Mouse (Mus musculus) heart, embryonic 13.5 days (tissue): Measurements from ENCODE around the gene Tmem102. TPM values are rescaled to one million over a fixed set of nuclear protein-coding genes. Genes with fewer than 3 reads are reported as not detected.
A peak's percentile ranks its signal among the peaks of the same experiment; 100 is the strongest.

Experiments used
- ATAC-seq: fragments of 200-750 bp; cut with Nextera tagmentation; 2 replicates; pipeline ENCODE4 v1.8.0; 2017; ENCODE audit warnings: moderate TSS enrichment; ENCODE audit not compliant: insufficient number of reproducible peaks, low FRiP score, low TSS enrichment; ENCODE audit errors: extremely low read depth
- H3K27ac ChIP-seq: fragments of 300-500 bp; sonication (generic); replicated peaks from 2 replicates; pipeline ENCODE4 v1.5.1; 2015; ENCODE audit warnings: moderate library complexity, mild to moderate bottlenecking, inconsistent platforms
- H3K27me3 ChIP-seq: fragments of 300-500 bp; sonication (generic); replicated peaks from 2 replicates; pipeline ENCODE4 v1.6.1; 2015; ENCODE audit warnings: mild to moderate bottlenecking, inconsistent platforms
- H3K36me3 ChIP-seq: fragments of 300-500 bp; sonication (generic); 2 replicates; pipeline ENCODE4 v1.6.1; 2015; ENCODE audit warnings: mild to moderate bottlenecking, inconsistent platforms
- H3K4me1 ChIP-seq: fragments of 300-500 bp; sonication (generic); 2 replicates; pipeline ENCODE4 v1.6.1; 2015; ENCODE audit warnings: inconsistent platforms
- H3K4me2 ChIP-seq: fragments of 300-500 bp; sonication (generic); 2 replicates; pipeline ENCODE4 v1.6.1; 2015; ENCODE audit warnings: inconsistent platforms, mild to moderate bottlenecking, moderate library complexity
- H3K4me3 ChIP-seq: fragments of 300-500 bp; sonication (generic); 2 replicates; pipeline ENCODE4 v1.5.1; 2015; ENCODE audit warnings: moderate library complexity, mild to moderate bottlenecking, inconsistent platforms
- H3K9ac ChIP-seq: fragments of 300-500 bp; sonication (generic); 2 replicates; pipeline ENCODE4 v1.6.1; 2015; ENCODE audit warnings: inconsistent platforms, mild to moderate bottlenecking, moderate library complexity
- H3K9me3 ChIP-seq: fragments of 300-500 bp; sonication (generic); 2 replicates; pipeline ENCODE4 v1.6.1; 2016; ENCODE audit warnings: inconsistent platforms
- WGBS: fragments of 180-500 bp; shearing (Covaris S2); methylation state at CpG from one replicate; pipeline ENCODE4 v1.1.7; 2015; ENCODE audit warnings: mixed read lengths; 5-methylcytosine and 5-hydroxymethylcytosine counted together
- polyA plus RNA-seq: library from polyadenylated mRNA; unstranded; fragments of >200 nt; fragmentation: Nextera tagmentation; extraction: Ambion mirVana; gene quantifications from 2 replicates; pipeline ENCODE4 v1.2.1, GENCODE M21; 2015

The Tmem102 gene
- polyA plus RNA-seq, 1 experiment from 2014 or later = 1.8 TPM

GRCm38 (mm10) chr11:69787306-69787705 is 18.1 kb downstream of the Tmem102 start:
- H3K9ac ChIP-seq = no peak overlapping the region
- no peak for ATAC-seq
- H3K4me1 ChIP-seq = peaks cover 20% of the 10 kb centered on the region; the same call in 1 of the 2 replicates
- no peak overlapping the region for H3K4me3 ChIP-seq
- H3K4me2 ChIP-seq = no peak overlapping the region
- 85% methylated on average over 5 of the region's 5 CpGs for WGBS
- H3K9me3 ChIP-seq = no peaks in the 10 kb centered on the region
- no peaks in the 10 kb centered on the region for H3K36me3 ChIP-seq
- no peak overlapping the region for H3K27ac ChIP-seq
- H3K27me3 ChIP-seq = no peaks in the 10 kb centered on the region

- Histone ChIP-seq H3K4me3 (peak overlapping the region; percentile 28), H3K27me3 (0 out of 2 replicates have a peak, but pooled peaks cover 6% of the 10 kb centered on the region), H3K9ac (peak overlapping the region; percentile 33; the same call in 1 of the 2 replicates), H3K36me3 (no peaks in the 10 kb centered on the region), H3K4me2 (peak overlapping the region; percentile 58), H3K27ac (no peak overlapping the region), H3K9me3 (no peaks in the 10 kb centered on the region), H3K4me1 (0 out of 2 replicates have a peak, but pooled peaks cover 16% of the 10 kb centered on the region)
- WGBS = 24% methylated on average over 15 of the region's 15 CpGs
- no peak for ATAC-seq
These were observed 20.6 kb downstream of the Tmem102 start for GRCm38 (mm10) chr11:69784793-69785272.

DNA sequence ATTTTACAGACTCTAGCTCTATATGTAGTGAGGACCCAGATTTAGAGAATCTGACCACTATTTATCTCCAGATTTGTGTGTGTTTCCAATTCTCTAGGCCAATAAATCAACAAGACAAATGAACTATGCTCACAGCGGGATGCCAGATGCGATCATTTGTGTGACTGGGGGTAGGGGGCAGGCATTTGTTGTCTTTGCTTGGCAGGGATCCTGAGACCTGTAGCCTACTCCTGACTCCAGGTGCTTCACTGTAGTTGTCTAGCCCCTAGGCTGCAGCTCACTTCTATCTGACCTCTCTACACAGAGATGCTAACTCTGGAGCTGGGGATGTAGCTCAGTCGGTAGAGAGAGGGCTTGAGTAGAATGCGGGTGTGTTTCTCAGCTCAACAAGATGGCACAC is 23.6 kb downstream of the Tmem102 start:
- H3K27me3 ChIP-seq = peaks cover 11% of the 10 kb centered on the region; the same call in 1 of the 2 replicates
- 40% methylated on average over 4 of the region's 4 CpGs for WGBS
- peaks cover 18% of the 10 kb centered on the region for H3K36me3 ChIP-seq
- ATAC-seq = no peak
- H3K4me2 ChIP-seq = no peak overlapping the region
- no peak overlapping the region for H3K9ac ChIP-seq
- no peak overlapping the region for H3K27ac ChIP-seq
- no peak overlapping the region for H3K4me3 ChIP-seq
- H3K4me1 ChIP-seq = peaks cover 32% of the 10 kb centered on the region
- H3K9me3 ChIP-seq = no peaks in the 10 kb centered on the region

DNA sequence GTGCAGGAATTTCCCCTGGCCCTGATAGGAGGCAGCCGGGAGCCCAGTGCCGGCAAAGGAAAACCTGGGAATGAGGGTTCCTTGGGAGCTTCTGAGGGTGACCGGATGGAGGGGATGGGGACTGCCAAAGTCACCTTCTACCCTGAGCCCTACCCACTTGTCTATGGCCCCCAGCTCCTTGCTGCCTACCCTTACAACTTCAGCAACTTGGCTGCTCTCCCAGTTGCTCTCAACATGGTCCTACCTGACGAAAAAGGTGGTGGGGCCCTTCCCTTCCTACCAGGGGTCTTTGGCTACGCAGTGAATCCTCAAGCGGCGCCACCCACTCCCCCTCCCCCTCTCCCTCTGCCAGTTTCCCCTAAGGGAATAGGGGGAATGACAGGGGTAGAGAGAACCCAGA is 26.4 kb downstream of the Tmem102 start:
- Histone ChIP-seq H3K4me2 (peak overlapping the region; percentile 20; the same call in 1 of the 2 replicates), H3K36me3 (peaks cover 35% of the 10 kb centered on the region), H3K4me1 (peaks cover 37% of the 10 kb centered on the region), H3K4me3 (no peak overlapping the region), H3K9ac (peak overlapping the region; percentile 21; the same call in 1 of the 2 replicates), H3K9me3 (no peaks in the 10 kb centered on the region), H3K27ac (no peak overlapping the region), H3K27me3 (peaks cover 11% of the 10 kb centered on the region; the same call in 1 of the 2 replicates)
- ATAC-seq = no peak
- 39% methylated on average over 7 of the region's 7 CpGs for WGBS

DNA sequence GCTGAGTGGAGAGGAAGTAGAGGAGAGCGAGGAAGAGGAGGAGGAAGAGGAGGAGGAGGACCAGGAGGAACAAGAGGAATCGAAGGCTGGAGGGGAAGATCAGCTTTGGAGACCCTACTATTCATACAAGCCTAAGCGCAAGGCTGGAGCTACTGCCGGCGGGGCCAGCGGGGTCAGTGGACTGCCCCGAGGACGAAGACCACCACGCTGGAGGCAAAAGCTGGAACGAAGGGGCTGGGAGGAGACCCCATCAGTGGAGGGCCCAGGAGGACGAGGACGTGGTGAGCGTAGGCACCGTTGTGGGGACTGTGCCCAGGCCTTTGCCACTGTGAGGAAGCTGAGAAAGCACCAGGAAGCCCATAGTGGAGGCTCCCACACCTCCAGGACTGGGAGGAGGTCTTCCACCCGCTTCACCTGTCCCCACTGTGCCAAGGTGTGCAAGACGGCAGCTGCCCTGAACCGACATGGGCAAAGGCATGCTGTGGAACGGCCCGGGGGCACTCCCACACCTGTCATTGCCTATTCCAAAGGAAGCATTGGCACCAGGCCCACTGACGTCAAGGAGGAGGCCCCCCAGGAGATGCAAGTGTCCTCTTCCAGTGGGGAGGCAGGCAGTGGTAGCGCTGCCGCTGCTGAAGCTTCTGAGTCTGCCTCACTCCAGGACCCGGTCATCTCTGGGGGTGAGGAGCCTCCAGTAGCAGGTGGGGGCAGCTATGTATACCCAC is 27.0 kb downstream of the Tmem102 start:
- Histone ChIP-seq H3K4me1 (peaks cover 37% of the 10 kb centered on the region), H3K9ac (peak overlapping the region; percentile 21), H3K27me3 (peaks cover 11% of the 10 kb centered on the region; the same call in 1 of the 2 replicates), H3K36me3 (peaks cover 35% of the 10 kb centered on the region), H3K4me2 (peak overlapping the region; percentile 20; the same call in 1 of the 2 replicates), H3K4me3 (no peak overlapping the region), H3K9me3 (no peaks in the 10 kb centered on the region), H3K27ac (no peak overlapping the region)
- WGBS = 65% methylated on average over 23 of the region's 23 CpGs
- ATAC-seq = no peak

DNA sequence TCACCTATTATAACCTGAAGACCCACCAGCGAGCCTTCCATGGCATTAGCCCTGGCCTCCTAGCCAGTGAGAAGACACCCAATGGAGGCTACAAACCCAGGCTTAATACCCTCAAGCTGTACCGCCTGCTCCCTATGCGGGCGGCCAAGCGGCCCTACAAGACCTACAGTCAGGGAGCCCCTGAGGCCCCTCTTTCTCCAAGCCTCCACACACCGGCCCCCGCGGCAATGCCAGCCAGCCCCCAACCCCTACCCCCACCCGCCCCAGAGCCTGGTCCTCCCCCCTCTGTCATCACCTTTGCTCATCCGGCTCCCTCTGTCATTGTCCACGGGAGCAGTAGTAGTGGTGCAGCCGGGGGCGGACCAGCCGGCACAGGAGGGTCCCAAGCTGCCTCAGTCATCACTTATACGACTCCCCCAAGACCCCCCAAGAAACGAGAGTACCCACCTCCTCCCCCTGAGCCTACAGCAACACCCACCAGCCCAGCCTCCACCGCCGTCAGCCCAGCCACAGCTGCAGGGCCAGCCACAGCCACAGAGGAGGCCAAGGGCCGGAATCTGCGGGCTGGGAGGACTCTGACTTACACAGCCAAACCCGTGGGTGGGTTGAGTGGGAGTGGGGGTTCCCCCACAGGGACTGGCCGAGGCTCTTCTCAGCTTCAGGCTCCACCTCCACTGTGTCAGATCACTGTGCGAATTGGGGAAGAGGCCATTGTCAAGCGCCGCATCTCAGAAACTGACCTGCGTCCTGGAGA is 27.7 kb downstream of the Tmem102 start:
- H3K4me2 ChIP-seq = no peak overlapping the region
- peaks cover 41% of the 10 kb centered on the region for H3K36me3 ChIP-seq
- peaks cover 40% of the 10 kb centered on the region for H3K4me1 ChIP-seq
- 0 out of 2 replicates have a peak, but pooled peaks have one; percentile 11 for ATAC-seq
- 60% methylated on average over 26 of the region's 26 CpGs for WGBS
- no peaks in the 10 kb centered on the region for H3K9me3 ChIP-seq
- peaks cover 11% of the 10 kb centered on the region; the same call in 1 of the 2 replicates for H3K27me3 ChIP-seq
- H3K4me3 ChIP-seq = no peak overlapping the region
- H3K9ac ChIP-seq = peak overlapping the region; percentile 10; the same call in 1 of the 2 replicates
- H3K27ac ChIP-seq = no peak overlapping the region

GRCm38 (mm10) chr11:69776488-69776887 is 28.9 kb downstream of the Tmem102 start:
- H3K36me3 ChIP-seq = peaks cover 41% of the 10 kb centered on the region
- 73% methylated on average over 20 of the region's 20 CpGs for WGBS
- H3K9me3 ChIP-seq = no peaks in the 10 kb centered on the region
- H3K9ac ChIP-seq = no peak overlapping the region
- H3K27ac ChIP-seq = no peak overlapping the region
- no peak for ATAC-seq
- peaks cover 40% of the 10 kb centered on the region for H3K4me1 ChIP-seq
- peaks cover 11% of the 10 kb centered on the region; the same call in 1 of the 2 replicates for H3K27me3 ChIP-seq
- H3K4me3 ChIP-seq = no peak overlapping the region
- no peak overlapping the region for H3K4me2 ChIP-seq

- no peak for ATAC-seq
- WGBS = 56% methylated on average over 10 of the region's 10 CpGs
These were observed 29.7 kb downstream of the Tmem102 start for GRCm38 (mm10) chr11:69775716-69776115.

GRCm38 (mm10) chr11:69774961-69775360 is 30.5 kb downstream of the Tmem102 start:
- peaks cover 53% of the 10 kb centered on the region for H3K36me3 ChIP-seq
- no peak overlapping the region for H3K4me2 ChIP-seq
- 50% methylated on average over 5 of the region's 5 CpGs for WGBS
- no peak for ATAC-seq
- H3K9ac ChIP-seq = no peak overlapping the region
- H3K9me3 ChIP-seq = no peaks in the 10 kb centered on the region
- no peak overlapping the region for H3K4me3 ChIP-seq
- no peak overlapping the region for H3K27ac ChIP-seq
- peaks cover 5% of the 10 kb centered on the region; the same call in 1 of the 2 replicates for H3K27me3 ChIP-seq
- peaks cover 41% of the 10 kb centered on the region for H3K4me1 ChIP-seq

More at GRCm38 (mm10) chr11:69775716-69776115, 29.7 kb downstream of the Tmem102 start:
- no peaks in the 10 kb centered on the region for H3K9me3 ChIP-seq
- no peak overlapping the region for H3K4me2 ChIP-seq
- peaks cover 9% of the 10 kb centered on the region; the same call in 1 of the 2 replicates for H3K27me3 ChIP-seq
- H3K27ac ChIP-seq = no peak overlapping the region
- H3K36me3 ChIP-seq = peaks cover 47% of the 10 kb centered on the region
- no peak overlapping the region for H3K4me3 ChIP-seq
- no peak overlapping the region; the same call in 1 of the 2 replicates for H3K9ac ChIP-seq
- H3K4me1 ChIP-seq = peaks cover 40% of the 10 kb centered on the region

- Histone ChIP-seq H3K27ac (peak overlapping the region; percentile 87), H3K4me2 (peak overlapping the region; percentile 69), H3K4me1 (peaks cover 37% of the 10 kb centered on the region), H3K4me3 (peak overlapping the region; percentile 72), H3K9ac (peak overlapping the region; percentile 97), H3K27me3 (no peaks in the 10 kb centered on the region), H3K9me3 (no peaks in the 10 kb centered on the region), H3K36me3 (peaks cover 15% of the 10 kb centered on the region; the same call in 1 of the 2 replicates)
- 45% methylated on average over 4 of the region's 4 CpGs for WGBS
- no peak for ATAC-seq
These were observed 37.9 kb downstream of the Tmem102 start for GRCm38 (mm10) chr11:69767625-69767909.
